Mouse (Mus musculus) MEL (cell line): Measurements from ENCODE around the gene Hoxb5.

Source experiments
- CTCF ChIP-seq, 3 experiments: IDR thresholded peaks in 2 of 3; conservative IDR thresholded peaks in 1 of 3; 2 replicates each; pipeline ENCODE4 v1.5.1; 2011 to 2012; ENCODE audit warnings: low read length in 3 of 3, low read depth in 2 of 3, mild to moderate bottlenecking in 2 of 3, improper control_type of control experiment in 1 of 3, inconsistent platforms in 1 of 3, mixed read lengths in 1 of 3, moderate library complexity in 1 of 3; ENCODE audit not compliant: control insufficient read depth in 1 of 3, insufficient read depth in 1 of 3, poor library complexity in 1 of 3, severe bottlenecking in 1 of 3
- EP300 ChIP-seq, 2 experiments: IDR thresholded peaks; 2 replicates each; pipeline ENCODE4 v1.6.1; 2011; ENCODE audit warnings: improper control_type of control experiment in 2 of 2, low read length in 2 of 2, low read depth in 1 of 2, mild to moderate bottlenecking in 1 of 2
- MAX ChIP-seq: IDR thresholded peaks from 2 replicates; pipeline ENCODE4 v1.6.1; 2011; ENCODE audit warnings: low read length, improper control_type of control experiment
- MXI1 ChIP-seq: IDR thresholded peaks from 2 replicates; pipeline ENCODE4 v1.6.1; 2011; ENCODE audit warnings: mild to moderate bottlenecking, low read depth, low read length, improper control_type of control experiment
- POLR2AphosphoS2 ChIP-seq: IDR thresholded peaks from 2 replicates; pipeline ENCODE4 v1.6.1; 2011; ENCODE audit warnings: low read length, improper control_type of control experiment
- POLR2AphosphoS5 ChIP-seq: IDR thresholded peaks from 2 replicates; pipeline ENCODE4 v1.6.1; 2012; ENCODE audit warnings: low read depth, borderline replicate concordance, mild to moderate bottlenecking, inconsistent platforms, low read length, moderate library complexity, mixed read lengths
- SIN3A ChIP-seq: IDR thresholded peaks from 2 replicates; pipeline ENCODE4 v1.6.1; 2012; ENCODE audit warnings: low read length, improper control_type of control experiment, inconsistent platforms
- SMC3 ChIP-seq: IDR thresholded peaks from 2 replicates; pipeline ENCODE4 v1.6.1; 2011; ENCODE audit warnings: low read depth, low read length, improper control_type of control experiment
- USF1 ChIP-seq: IDR thresholded peaks from 2 replicates; pipeline ENCODE4 v1.6.1; 2014; ENCODE audit warnings: low read depth, mild to moderate bottlenecking, inconsistent platforms, low read length, improper control_type of control experiment, moderate library complexity

DNA sequence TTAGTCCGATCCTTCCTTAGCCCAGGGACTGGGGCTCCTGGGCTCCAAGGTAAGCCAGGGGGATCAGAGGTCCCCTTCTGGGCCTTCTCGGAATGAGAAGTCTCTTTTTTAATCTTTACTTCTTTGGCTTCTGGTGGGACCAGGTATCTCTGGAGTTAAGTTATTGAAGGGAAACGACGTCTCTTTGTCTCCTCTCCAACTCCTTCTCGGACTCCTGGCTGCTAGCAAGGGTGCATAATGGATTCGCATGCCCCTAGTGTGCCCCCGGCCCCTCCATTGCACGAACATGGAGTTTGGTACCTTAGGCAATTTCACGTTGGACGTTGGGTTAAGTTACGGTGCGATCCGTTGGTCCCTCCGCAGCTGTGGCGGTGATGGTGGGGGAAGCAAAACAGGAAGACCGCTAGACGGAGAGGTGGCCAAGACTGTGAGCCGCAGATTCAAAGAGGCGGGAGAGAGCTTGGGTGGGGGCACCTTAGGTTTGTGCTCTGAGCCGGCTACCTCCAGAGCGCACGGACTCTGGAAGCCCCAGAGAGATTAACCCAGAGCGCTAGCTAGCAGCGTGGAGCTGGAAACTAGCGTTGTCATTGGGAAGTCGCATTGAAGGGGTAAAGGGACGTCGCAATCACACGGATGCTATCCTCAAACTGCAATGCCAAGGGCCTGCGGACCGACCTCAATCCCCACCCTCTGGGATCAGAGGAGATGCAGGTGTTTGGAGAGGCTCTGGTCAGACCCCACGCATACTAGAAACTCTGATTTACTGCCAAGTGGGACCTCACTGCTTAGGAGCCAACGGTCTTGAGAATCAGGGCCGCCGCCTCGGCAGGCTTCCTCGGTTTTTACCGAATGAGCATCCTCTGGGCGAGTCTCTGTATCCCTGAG, 47.8 kb upstream of the Hoxb5 start:
- no peak for TF ChIP-seq CTCF (IDR thresholded peaks at IDR 0.05 in 2 of 3, conservative IDR thresholded peaks at IDR 0.05 in 1 of 3; ENCODE audit: control insufficient read depth in 1 of 3, insufficient read depth in 1 of 3, low read depth in 2 of 3, low read length in 3 of 3, poor library complexity in 1 of 3, severe bottlenecking in 1 of 3)
- TF ChIP-seq MXI1, result no peak
- TF ChIP-seq MAX, result no peak
- no peak for TF ChIP-seq POLR2AphosphoS5
- no peak for TF ChIP-seq EP300 (IDR thresholded peaks at IDR 0.05; ENCODE audit: low read depth in 1 of 2, low read length in 2 of 2)
- TF ChIP-seq USF1, result no peak
- TF ChIP-seq SMC3, result no peak
- no peak for TF ChIP-seq POLR2AphosphoS2
- no peak for TF ChIP-seq SIN3A
